Mouse (Mus musculus): Measurements from ENCODE around the gene 2310034G01Rik.

GRCm38 (mm10) chr19:46358381-46358780, 8.3 kb upstream of the 2310034G01Rik start:
- TF ChIP-seq CTCF (IDR thresholded peaks at IDR 0.05; ENCODE audit: low read depth, low read length) = no peak
- no peak for TF ChIP-seq TAL1 (conservative IDR thresholded peaks at IDR 0.05; ENCODE audit: low read depth, low read length)
